Mouse (Mus musculus) spleen, postnatal 14 days (tissue): ENCODE results near the gene Phf13.
"Not testable (repeated sequence)": the region's sequence is repeated elsewhere in the genome, so short reads cannot be mapped to it uniquely, and the experiment has no call there.

Experiments used
- DNase-seq, 2 experiments: peaks; one replicate each; pipeline ENCODE4 v3.0.0; 2021 to 2022; ENCODE audit warnings: low spot score in 2 of 2

The Phf13 gene

GRCm38 (mm10) chr4:151996173-151996950 lies at the start of gene Phf13:
Gene Phf13, minus strand, starts transcription at chr4:151996258.
- peak; percentile 97 to 99 for DNase-seq

GRCm38 (mm10) chr4:152044609-152045008 lies 48.6 kb upstream of the Phf13 start:
- no peak for DNase-seq

GRCm38 (mm10) chr4:152043171-152043570 lies 47.1 kb upstream of the Phf13 start:
- no peak for DNase-seq

GRCm38 (mm10) chr4:152041924-152042641 lies 46.0 kb upstream of the Phf13 start:
- no peak for DNase-seq

- no peak for DNase-seq
Observed at GRCm38 (mm10) chr4:152039831-152040310, 43.8 kb upstream of the Phf13 start.

GRCm38 (mm10) chr4:152038985-152039830 lies 43.1 kb upstream of the Phf13 start, which contains the start of gene Nol9:
Gene Nol9, plus strand, starts transcription at chr4:152039321.
- DNase-seq: peak; percentile 88 to 95

GRCm38 (mm10) chr4:152038225-152038984 lies 42.3 kb upstream of the Phf13 start, which contains the start of gene Tas1r1:
Gene Tas1r1, minus strand, starts transcription at chr4:152038568.
- DNase-seq: no peak

GRCm38 (mm10) chr4:152036464-152036863 lies 40.4 kb upstream of the Phf13 start:
- DNase-seq: not testable (repeated sequence)

- no peak for DNase-seq
Observed at GRCm38 (mm10) chr4:152032922-152033321, 36.9 kb upstream of the Phf13 start.

GRCm38 (mm10) chr4:152029997-152030396 lies 33.9 kb upstream of the Phf13 start:
- no peak for DNase-seq

GRCm38 (mm10) chr4:152029087-152029486 lies 33.0 kb upstream of the Phf13 start:
- DNase-seq: no peak

- DNase-seq: no peak
Observed at GRCm38 (mm10) chr4:152028456-152028855, 32.4 kb upstream of the Phf13 start.

GRCm38 (mm10) chr4:152027524-152027923 lies 31.5 kb upstream of the Phf13 start, which contains the start of gene Zbtb48:
Gene Zbtb48, minus strand, starts transcription at chr4:152027671.
- peak; percentile 86 to 92 for DNase-seq

GRCm38 (mm10) chr4:152026751-152027508 lies 30.9 kb upstream of the Phf13 start:
- no peak for DNase-seq

- DNase-seq: no peak
Observed at GRCm38 (mm10) chr4:152024525-152024924, 28.5 kb upstream of the Phf13 start.

GRCm38 (mm10) chr4:152022506-152022905 lies 26.4 kb upstream of the Phf13 start:
- DNase-seq: no peak

GRCm38 (mm10) chr4:152021568-152022097 lies 25.6 kb upstream of the Phf13 start:
- DNase-seq: no peak

GRCm38 (mm10) chr4:152020024-152020423 lies 24.0 kb upstream of the Phf13 start:
- no peak for DNase-seq

GRCm38 (mm10) chr4:152019073-152019472 lies 23.0 kb upstream of the Phf13 start:
- no peak for DNase-seq
